Mouse (Mus musculus) liver, postnatal 0 days (tissue): ENCODE measurements around the gene Ppef2. TPM values are rescaled to one million over a fixed set of nuclear protein-coding genes. Genes with fewer than 3 reads are reported as not detected.
A peak's percentile ranks its signal among the peaks of the same experiment; 100 is the strongest.
"Not testable (repeated sequence)": the region's sequence is repeated elsewhere in the genome, so short reads cannot be mapped to it uniquely, and the experiment has no call there.

ENCODE experiments used
- ATAC-seq: fragments of 200-750 bp; cut with Nextera tagmentation; 2 replicates; pipeline ENCODE4 v1.8.0; 2017; ENCODE audit warnings: mild to moderate bottlenecking, moderate library complexity
- DNase-seq: peaks from one replicate; pipeline ENCODE4 v3.0.0-alpha.2; 2016
- H3K27ac ChIP-seq: fragments of 300-500 bp; sonication (generic); 2 replicates; pipeline ENCODE4 v1.5.1; 2014; ENCODE audit warnings: antibody characterized with exemption, moderate library complexity, mild to moderate bottlenecking, low read depth
- H3K27me3 ChIP-seq: fragments of 300-500 bp; sonication (generic); 2 replicates; pipeline ENCODE4 v1.6.1; 2014; ENCODE audit warnings: low read length, control low read depth, mixed read lengths; ENCODE audit not compliant: insufficient read depth
- H3K36me3 ChIP-seq: fragments of 300-500 bp; sonication (generic); replicated peaks from 2 replicates; pipeline ENCODE4 v1.6.1; 2014; ENCODE audit warnings: mild to moderate bottlenecking, control low read depth, low read length, moderate library complexity, mixed read lengths; ENCODE audit not compliant: insufficient read depth
- H3K4me1 ChIP-seq: fragments of 300-500 bp; sonication (generic); 2 replicates; pipeline ENCODE4 v1.6.1; 2014; ENCODE audit warnings: antibody characterized with exemption, mild to moderate bottlenecking, control low read depth; ENCODE audit not compliant: insufficient read depth
- H3K4me2 ChIP-seq: fragments of 300-500 bp; sonication (generic); 2 replicates; pipeline ENCODE4 v1.6.1; 2014; ENCODE audit warnings: low read depth, mild to moderate bottlenecking, low read length, moderate library complexity, mixed read lengths
- H3K4me3 ChIP-seq: fragments of 300-500 bp; sonication (generic); 2 replicates; pipeline ENCODE4 v1.5.1; 2014; ENCODE audit warnings: low read depth, low read length
- H3K9ac ChIP-seq: fragments of 300-500 bp; sonication (generic); replicated peaks from 2 replicates; pipeline ENCODE4 v1.6.1; 2014; ENCODE audit warnings: mild to moderate bottlenecking, moderate library complexity
- H3K9me3 ChIP-seq: fragments of 300-500 bp; sonication (generic); 2 replicates; pipeline ENCODE4 v1.6.1; 2016; ENCODE audit warnings: mild to moderate bottlenecking, control low read depth, low read length, mixed read lengths
- CTCF ChIP-seq: sonication (generic); IDR thresholded peaks from 2 replicates; pipeline ENCODE4 v1.5.1; 2016; ENCODE audit warnings: antibody characterized with exemption, low read depth
- EP300 ChIP-seq: IDR thresholded peaks from 2 replicates; pipeline ENCODE4 v1.6.1; 2016; ENCODE audit warnings: antibody characterized with exemption, low read depth, mild to moderate bottlenecking
- WGBS: fragments of 180-500 bp; shearing (Covaris S2); extraction: QIAGEN DNeasy Blood & Tissue Kit; methylation state at CpG from one replicate; pipeline ENCODE4 v1.1.7; 2014; ENCODE audit not compliant: insufficient replicate concordance; 5-methylcytosine and 5-hydroxymethylcytosine counted together
- polyA plus RNA-seq: library from polyadenylated mRNA; unstranded; fragments of >200 nt; fragmentation: Nextera tagmentation; extraction: Ambion mirVana; gene quantifications from 2 replicates; pipeline ENCODE4 v1.2.1, GENCODE M21; 2015

Ppef2 gene
- polyA plus RNA-seq, 1 experiment from 2014 or later = not detected

DNA sequence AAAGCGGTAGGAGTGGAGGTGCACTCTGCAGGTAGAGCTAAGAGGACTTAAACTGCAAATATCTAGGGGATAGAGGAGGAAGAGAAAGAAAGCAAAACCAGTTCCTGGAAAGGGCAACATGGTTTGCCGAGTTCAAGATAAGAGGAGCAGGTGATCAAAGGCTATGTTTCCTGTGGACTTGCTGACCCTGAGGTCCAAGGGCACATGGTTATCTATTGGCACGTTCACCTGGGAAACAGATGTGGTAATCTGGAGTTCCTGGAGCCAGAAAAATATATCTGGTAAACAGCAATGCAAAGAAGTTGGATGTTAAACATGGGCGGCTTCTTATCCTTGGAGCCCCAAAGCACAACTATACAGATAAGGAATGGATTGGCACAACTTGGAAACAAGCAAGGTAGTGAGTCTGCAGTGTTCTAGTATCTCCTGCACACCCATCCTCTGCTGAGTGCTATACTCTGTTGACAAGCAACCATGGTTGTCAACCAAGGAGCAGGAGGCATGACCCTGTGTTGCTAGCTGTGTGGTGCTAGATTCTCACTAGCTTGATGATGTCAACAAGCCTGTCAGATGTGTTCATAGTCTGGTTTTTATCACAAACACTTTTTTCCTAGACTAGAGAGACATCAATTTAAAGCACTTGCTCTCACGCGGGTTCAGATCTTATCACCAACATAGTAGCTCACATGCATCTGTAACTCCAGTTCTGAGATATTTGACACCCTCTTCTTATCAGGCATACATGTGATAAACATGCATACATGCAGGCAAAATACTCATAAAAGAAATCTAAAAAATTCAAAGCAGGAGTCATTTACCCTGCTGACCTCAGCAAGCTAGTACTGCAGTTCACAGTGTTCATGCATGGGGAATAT is 51.7 kb downstream of the Ppef2 start:
- Histone ChIP-seq H3K4me1 (peaks cover 21% of the 10 kb centered on the region), H3K27ac (peak overlapping the region; percentile 72), H3K36me3 (peaks cover 28% of the 10 kb centered on the region), H3K27me3 (no peaks in the 10 kb centered on the region), H3K4me3 (no peak overlapping the region), H3K4me2 (no peak overlapping the region; the same call in 1 of the 2 replicates), H3K9me3 (no peaks in the 10 kb centered on the region), H3K9ac (no peak overlapping the region)
- peak; percentile 44 for DNase-seq
- peak; percentile 78 for TF ChIP-seq EP300
- TF ChIP-seq CTCF = no peak
- WGBS = 44% methylated on average over 6 of the region's 6 CpGs
- ATAC-seq = peak; percentile 94

DNA sequence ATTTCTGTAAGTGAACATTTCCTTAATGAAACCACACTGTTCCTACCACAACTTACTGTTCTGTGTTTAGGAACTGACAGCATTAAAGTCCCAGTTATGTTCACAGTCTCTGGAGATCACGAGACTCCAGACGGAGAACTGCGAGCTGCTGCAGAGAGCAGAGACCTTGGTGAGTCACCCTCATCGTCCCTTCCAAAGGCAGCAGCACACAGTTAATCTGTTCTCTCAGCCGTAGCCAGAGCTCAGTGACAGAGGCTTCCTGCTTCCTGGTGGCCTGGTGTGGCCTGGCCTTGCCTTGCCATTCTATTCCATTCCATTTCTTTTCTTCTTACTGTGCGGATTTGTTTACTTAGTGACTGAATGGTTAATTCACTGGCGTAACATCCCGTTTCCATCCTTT is 57.8 kb downstream of the Ppef2 start:
- H3K4me3 ChIP-seq = no peak overlapping the region
- ATAC-seq = no peak
- 84% methylated on average over 8 of the region's 8 CpGs for WGBS
- TF ChIP-seq CTCF (no peak), EP300 (no peak)
- no peak for DNase-seq
- peaks cover 62% of the 10 kb centered on the region for H3K36me3 ChIP-seq
- H3K9ac ChIP-seq = no peak overlapping the region
- H3K4me2 ChIP-seq = no peak overlapping the region
- H3K9me3 ChIP-seq = no peaks in the 10 kb centered on the region
- H3K27ac ChIP-seq = no peak overlapping the region
- H3K27me3 ChIP-seq = no peaks in the 10 kb centered on the region
- no peaks in the 10 kb centered on the region for H3K4me1 ChIP-seq

- no peak overlapping the region for H3K27ac ChIP-seq
- H3K4me1 ChIP-seq = no peaks in the 10 kb centered on the region
- H3K27me3 ChIP-seq = no peaks in the 10 kb centered on the region
- no peak overlapping the region for H3K4me3 ChIP-seq
- H3K9me3 ChIP-seq = no peaks in the 10 kb centered on the region
- DNase-seq (no peak), ATAC-seq (peak; percentile 56)
- H3K9ac ChIP-seq = no peak overlapping the region
- TF ChIP-seq CTCF (no peak), EP300 (no peak)
- H3K36me3 ChIP-seq = peaks cover 68% of the 10 kb centered on the region
- H3K4me2 ChIP-seq = no peak overlapping the region
- WGBS = 84% methylated on average over 15 of the region's 15 CpGs
These were observed 58.9 kb downstream of the Ppef2 start for GRCm38 (mm10) chr5:92196895-92197811.

DNA sequence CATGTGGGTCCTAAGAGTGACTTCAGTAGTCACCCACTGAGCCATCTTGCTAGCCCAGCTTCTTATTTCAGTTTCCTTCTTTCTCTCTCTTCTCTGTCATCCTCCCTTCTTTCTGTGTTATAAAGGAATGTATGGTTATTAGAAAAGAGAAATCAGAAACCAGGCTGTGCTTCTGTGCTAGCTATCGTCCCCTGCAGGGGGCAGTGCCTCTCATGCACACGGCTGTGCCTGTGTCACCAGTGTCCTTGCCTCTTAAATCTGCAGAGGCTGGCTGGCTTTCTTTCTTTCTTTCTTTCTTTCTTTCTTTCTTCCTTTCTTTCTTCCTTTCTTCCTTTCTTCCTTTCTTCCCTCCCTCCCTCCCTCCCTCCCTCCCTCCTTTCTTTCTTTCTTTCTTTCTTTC is 60.4 kb downstream of the Ppef2 start:
- H3K4me3 ChIP-seq, ATAC-seq, H3K4me1 ChIP-seq, H3K9me3 ChIP-seq, H3K27ac ChIP-seq, H3K27me3 ChIP-seq, H3K4me2 ChIP-seq, H3K9ac ChIP-seq: not testable (repeated sequence)
- WGBS = 50% methylated on average over 2 of the region's 2 CpGs
- peak; percentile 42 for DNase-seq
- peaks cover 61% of the 10 kb centered on the region for H3K36me3 ChIP-seq
- TF ChIP-seq CTCF = peak; percentile 67

- WGBS = 92% methylated on average over 7 of the region's 7 CpGs
- ATAC-seq (no peak), DNase-seq (no peak)
- Histone ChIP-seq H3K9me3 (no peaks in the 10 kb centered on the region), H3K27ac (no peak overlapping the region), H3K27me3 (no peaks in the 10 kb centered on the region), H3K36me3 (peaks cover 64% of the 10 kb centered on the region), H3K9ac (no peak overlapping the region), H3K4me2 (no peak overlapping the region), H3K4me3 (no peak overlapping the region), H3K4me1 (no peaks in the 10 kb centered on the region)
- TF ChIP-seq EP300 (no peak), CTCF (no peak)
These were observed 67.1 kb downstream of the Ppef2 start for GRCm38 (mm10) chr5:92188881-92189483.
